Mouse (Mus musculus): ENCODE measurements around the gene Synpr.

DNA sequence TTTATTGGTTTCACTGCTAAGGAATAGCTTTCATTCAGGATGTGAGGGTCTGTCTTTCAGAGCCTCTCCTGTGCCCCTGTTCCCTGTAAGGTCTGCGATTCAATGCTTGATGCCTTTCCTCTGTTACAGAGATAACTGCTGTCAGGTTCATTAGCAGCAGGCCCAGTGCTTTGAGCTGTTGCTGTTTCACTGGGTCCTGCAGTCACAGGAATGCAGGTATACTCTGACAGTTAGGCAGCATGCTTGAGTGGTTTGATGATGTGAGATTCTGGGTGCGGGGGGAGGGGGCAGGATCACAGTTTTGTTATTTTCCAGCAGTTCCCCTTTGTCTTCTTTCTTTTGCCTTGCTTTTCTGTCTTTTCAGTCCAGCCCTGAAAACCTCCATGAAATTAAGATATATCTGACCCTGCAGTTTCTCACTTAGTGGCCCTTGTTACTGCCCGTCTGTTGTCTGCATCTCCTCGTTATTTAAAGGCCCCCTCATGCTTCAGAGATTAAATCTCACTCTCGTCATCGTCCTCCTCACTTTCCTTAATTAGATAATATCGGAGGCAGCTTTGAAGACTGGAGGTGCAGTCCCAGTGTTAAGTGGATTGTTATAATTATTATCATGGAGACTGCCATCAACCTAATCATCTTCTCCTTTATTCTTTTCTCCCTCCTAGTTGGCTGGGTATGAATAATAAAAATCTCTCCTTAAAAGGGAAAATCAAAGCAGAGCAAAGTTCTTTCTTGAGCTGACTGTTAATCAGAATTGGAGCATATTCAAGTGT, 234.8 kb downstream of the Synpr start:
- TF ChIP-seq CTCF (IDR thresholded peaks at IDR 0.05; ENCODE audit: extremely low read depth, insufficient read depth, low read length) = no peak
- TF ChIP-seq POLR2A (IDR thresholded peaks at IDR 0.05; ENCODE audit: extremely low read depth, insufficient read depth, low read length) = no peak

Data from cortical plate, adult 2 months (tissue).